Mouse (Mus musculus): ENCODE measurements around the gene Clip2.
"Not testable (repeated sequence)": the region's sequence is repeated elsewhere in the genome, so short reads cannot be mapped to it uniquely, and the experiment has no call there.

Clip2 gene

DNA sequence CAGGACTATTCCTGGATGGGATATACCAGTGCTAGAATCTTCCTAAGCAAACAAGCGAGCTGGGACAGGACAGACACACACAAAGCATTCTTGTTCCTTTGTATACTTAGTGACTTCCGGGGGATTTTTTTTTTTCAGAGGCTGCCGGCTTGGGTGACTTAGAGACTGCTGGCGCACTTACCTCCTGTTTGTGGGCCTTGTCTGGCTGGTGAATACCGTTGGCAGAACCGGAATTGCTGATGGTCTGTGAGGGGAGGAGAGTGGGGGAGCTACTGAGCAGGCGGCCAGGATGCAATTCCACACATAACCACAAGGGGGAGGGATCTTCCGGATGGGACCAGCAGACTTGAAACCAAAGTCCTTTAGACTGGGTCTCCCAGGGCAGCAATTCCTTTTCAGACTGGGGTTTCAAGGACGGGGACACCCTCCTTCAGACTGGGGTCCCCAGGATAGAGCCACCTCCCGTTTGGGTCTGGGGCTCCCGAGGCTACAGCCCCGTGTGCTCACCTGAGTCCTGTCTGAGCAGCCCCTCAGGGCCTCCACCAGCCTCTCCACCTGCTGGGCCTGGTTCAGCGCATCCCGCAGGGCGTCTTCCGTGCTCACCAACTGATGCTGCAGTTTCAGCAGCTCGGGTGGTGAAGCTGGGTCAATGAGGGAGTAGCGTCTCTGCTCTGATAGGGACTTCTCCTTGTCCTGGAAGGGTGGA lies 60.4 kb downstream of the Clip2 start:
- DNase-seq (ENCODE audit: extremely low read depth, insufficient read length, low spot score), result peak; percentile 66

- no peak for DNase-seq (ENCODE audit: extremely low read depth, insufficient read length, low spot score)
Measured at GRCm38 (mm10) chr5:134491206-134491605, 61.0 kb downstream of the Clip2 start.

DNA sequence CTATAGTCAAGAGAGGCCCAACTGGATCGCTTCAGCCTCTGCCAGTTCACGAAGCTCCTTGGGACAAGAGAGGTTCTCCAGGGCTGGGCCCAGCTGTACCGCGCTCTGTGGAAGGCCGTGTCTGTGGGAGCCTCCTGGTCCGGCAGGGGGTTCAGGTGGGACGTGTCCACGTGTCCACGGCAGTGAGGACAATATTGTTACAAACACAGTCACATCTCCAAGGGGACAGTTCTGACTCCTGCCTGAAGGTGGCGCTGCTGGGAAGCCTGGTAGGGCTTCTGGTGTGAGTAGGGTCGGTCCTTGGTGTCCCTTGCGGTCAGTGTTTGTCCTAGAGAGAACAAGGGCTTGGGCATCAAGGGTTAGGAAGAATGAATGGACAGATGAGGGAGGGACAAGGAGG lies 61.8 kb downstream of the Clip2 start:
- no peak for DNase-seq (ENCODE audit: extremely low read depth, insufficient read length, low spot score)

GRCm38 (mm10) chr5:134489583-134489982 lies 62.7 kb downstream of the Clip2 start:
- DNase-seq (ENCODE audit: extremely low read depth, insufficient read length, low spot score), result no peak

DNA sequence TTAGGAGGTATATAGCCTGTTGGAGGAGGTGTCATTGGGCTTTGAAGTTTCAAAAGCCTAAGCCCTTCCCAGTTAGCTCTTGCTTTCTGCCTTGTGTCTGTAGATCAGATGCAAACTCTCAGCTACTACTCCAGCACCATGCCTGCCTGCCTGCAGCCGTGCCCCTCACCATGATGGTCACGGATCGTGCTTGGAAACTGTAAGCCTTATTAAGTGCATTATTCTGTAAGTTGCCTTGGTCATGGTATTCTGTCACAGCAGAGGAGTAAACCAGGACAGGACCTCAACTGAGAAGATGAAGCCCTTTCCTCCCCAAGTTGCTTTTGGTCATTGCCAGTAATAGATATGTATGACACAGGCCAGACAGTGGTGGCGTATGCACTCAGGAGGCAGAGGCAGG lies 63.6 kb downstream of the Clip2 start:
- DNase-seq (ENCODE audit: extremely low read depth, insufficient read length, low spot score), result no peak

- no peak for DNase-seq (ENCODE audit: extremely low read depth, insufficient read length, low spot score)
Measured at GRCm38 (mm10) chr5:134488042-134488441, 64.2 kb downstream of the Clip2 start.

DNA sequence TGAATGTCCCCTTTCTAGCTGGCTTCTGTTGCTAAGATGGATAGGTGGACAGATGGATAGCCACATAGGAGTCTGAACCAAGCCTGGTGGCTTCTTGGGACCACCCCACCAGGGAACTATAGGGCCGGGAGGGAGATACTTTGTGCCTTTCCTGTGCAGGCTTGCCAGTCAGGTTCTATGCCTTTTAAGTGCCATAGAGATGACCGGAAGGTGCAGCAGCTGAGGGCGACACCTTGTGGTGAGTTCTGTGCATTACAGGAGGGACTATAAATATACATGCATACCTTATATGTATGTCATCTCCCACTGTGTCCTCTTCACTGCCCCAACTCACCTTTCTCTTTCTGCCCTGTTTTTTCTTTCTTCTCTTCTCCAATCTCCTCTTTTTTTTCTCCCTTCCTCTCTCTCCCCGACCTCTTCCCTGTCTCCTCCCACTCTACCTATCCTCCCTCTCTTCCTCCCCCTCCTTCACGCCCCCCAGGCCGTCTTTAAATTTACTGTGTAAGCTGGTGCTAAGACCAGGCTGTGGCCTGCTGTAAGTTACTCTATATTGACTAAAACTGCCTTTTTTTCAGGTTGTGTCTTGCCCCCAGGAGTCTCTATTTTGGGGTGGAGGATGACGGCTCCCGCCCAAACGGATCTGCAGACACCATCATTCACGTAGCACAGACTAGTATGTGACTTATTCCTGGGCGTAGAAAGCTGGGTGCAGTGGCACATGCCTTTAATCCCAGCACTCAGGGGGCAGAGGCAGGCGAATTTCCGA lies 66.2 kb downstream of the Clip2 start:
- DNase-seq (ENCODE audit: extremely low read depth, insufficient read length, low spot score), result peak; percentile 45

DNA sequence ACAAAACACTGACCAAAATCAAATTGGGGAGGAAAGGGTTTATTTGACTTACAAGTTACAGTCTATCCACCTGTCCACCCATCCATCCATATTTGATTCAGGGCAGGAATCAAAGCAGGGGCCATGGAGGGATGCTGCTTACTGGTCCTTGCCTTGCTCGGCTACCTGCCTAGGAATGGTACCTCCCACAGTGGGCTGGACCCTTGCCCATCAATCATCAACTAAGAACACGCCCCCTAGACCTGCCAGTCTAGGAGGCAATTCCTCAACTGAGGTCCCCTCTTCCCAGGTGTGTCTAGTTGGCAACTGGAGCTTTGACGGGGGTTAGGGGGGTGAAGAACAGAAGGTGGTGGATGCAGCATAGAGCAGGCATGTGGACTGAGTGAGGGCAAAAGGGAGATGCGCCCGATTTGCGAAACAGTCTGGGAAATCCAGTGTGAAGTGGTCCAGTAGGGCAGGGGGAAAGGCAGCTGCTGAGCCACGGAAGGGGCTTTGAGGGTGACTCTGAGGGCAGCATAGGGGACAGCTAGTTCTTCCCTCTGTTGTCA lies 67.0 kb downstream of the Clip2 start:
- no peak for DNase-seq (ENCODE audit: extremely low read depth, insufficient read length, low spot score)

GRCm38 (mm10) chr5:134483291-134483690 lies 68.9 kb downstream of the Clip2 start:
- no peak for DNase-seq (ENCODE audit: extremely low read depth, insufficient read length, low spot score)

- no peak for DNase-seq (ENCODE audit: extremely low read depth, insufficient read length, low spot score)
Measured at GRCm38 (mm10) chr5:134482331-134482730, 69.9 kb downstream of the Clip2 start.

DNA sequence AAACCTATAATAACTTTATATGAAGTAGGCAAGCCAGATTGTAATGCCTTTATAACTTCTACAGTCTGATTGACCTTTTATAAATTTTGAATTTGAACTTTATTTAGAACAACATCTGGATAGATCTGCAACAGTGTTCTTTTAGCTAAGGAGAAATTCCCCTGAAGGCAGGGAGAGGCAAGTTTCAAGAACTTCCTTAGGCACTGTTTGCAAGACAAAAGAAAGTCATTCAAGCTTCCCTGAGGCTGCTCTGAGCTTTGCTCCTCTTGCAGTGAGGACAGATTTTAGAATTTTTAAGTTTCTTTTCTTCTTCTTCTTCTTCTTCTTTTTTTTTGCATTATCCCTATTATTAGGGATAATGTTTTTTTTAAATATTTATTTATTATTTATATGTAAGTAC lies 73.3 kb downstream of the Clip2 start:
- DNase-seq (ENCODE audit: extremely low read depth, insufficient read length, low spot score), result not testable (repeated sequence)

DNA sequence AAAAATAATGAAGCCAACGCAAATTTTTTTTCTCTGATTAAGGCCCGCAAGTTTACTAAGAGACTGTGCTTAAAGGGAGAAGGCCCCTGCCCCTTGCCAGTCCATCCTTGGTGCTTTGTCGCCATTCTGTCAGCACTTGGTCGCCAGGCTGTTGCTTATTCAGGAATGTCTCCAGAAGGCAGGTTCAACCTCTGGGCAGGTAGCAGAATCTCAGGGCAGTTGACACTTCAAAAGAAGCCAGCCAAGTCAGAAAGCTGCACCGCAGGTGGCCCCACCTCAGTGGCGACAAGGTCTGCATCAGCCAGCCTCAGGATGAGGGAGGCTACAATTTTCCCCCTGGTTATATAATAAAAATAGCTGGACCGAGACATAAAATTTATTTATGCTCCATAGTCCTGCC lies 76.5 kb downstream of the Clip2 start:
- DNase-seq (ENCODE audit: extremely low read depth, insufficient read length, low spot score), result not testable (repeated sequence)

DNA sequence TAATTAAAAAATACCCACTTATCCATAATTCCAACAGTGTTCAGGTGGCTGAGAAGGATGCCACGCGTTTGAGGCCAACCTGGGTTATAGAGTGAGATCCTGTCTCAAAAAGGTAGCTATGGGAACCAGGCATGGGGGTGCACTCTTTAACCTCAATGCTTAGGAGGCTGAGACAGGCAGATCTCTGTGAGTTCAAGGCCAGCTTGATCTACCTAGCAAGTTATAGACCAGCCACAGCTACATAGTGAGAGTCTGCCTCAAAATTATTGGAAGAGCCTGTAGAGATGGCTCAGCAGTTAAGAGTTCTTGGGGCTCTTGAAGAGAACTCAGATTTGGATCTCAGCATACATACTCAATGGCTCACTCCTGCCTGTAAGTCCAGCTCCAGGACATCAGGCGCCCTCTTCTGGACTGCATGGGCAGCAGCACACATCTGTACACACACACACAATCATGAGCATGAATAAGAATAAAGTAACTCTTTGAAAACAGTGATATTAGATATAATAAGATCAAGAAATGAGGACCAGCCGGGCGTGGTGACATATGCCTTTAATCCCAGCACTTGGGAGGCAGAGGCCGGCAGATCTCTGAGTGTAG lies 77.1 kb downstream of the Clip2 start:
- DNase-seq (ENCODE audit: extremely low read depth, insufficient read length, low spot score), result no peak

GRCm38 (mm10) chr5:134473902-134474301 lies 78.3 kb downstream of the Clip2 start:
- DNase-seq (ENCODE audit: extremely low read depth, insufficient read length, low spot score), result no peak

GRCm38 (mm10) chr5:134470538-134471169 lies 81.6 kb downstream of the Clip2 start:
- no peak for DNase-seq (ENCODE audit: extremely low read depth, insufficient read length, low spot score)

- no peak for DNase-seq (ENCODE audit: extremely low read depth, insufficient read length, low spot score)
Measured at GRCm38 (mm10) chr5:134469559-134470150, 82.6 kb downstream of the Clip2 start.

GRCm38 (mm10) chr5:134468158-134468765 lies 84.0 kb downstream of the Clip2 start:
- no peak for DNase-seq (ENCODE audit: extremely low read depth, insufficient read length, low spot score)

DNA sequence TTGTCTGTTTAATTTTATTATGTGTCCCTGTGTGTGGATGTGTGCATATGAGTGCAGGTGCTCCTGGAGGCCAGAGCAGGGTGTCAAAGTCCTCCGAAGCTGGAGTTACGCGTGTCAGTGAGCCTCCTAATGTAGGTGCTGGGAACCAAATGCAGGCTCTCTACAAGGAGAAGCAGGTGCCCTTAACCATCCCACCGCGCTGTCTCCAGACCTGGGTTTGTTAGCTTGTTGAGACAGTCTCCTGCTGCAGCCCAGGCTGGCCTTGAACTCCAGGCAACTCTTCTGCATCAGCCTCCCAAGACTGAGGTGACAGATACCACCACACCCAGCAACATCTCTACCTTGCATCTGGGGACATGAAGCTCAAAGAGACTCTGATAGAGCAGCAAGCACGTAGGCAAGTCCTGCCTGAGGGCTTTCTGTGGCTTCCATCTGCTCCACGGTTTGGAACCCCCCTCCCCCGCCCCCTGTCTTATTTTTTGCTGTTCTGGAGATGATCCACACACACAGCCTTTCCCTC lies 85.1 kb downstream of the Clip2 start:
- no peak for DNase-seq (ENCODE audit: extremely low read depth, insufficient read length, low spot score)

- DNase-seq (ENCODE audit: extremely low read depth, insufficient read length, low spot score), result no peak
Measured at GRCm38 (mm10) chr5:134466296-134467029, 85.8 kb downstream of the Clip2 start.
